Mouse (Mus musculus) cortical plate, adult 2 months (tissue): Measurements from ENCODE around the gene 1700061G19Rik. TPM values are rescaled to one million over a fixed set of nuclear protein-coding genes. Genes with fewer than 3 reads are reported as not detected.
A peak's percentile ranks its signal among the peaks of the same experiment; 100 is the strongest.

Source experiments
- H3K27ac ChIP-seq: fragments of 200-500 bp; 2 replicates; pipeline ENCODE4 v1.5.1; 2012; ENCODE audit warnings: low read length, control low read depth, inconsistent platforms; ENCODE audit not compliant: insufficient read depth
- H3K4me1 ChIP-seq: fragments of 200-500 bp; 2 replicates; pipeline ENCODE4 v1.6.1; 2011; ENCODE audit warnings: low read length; ENCODE audit not compliant: control insufficient read depth, insufficient read depth
- H3K4me3 ChIP-seq: fragments of 200-500 bp; 2 replicates; pipeline ENCODE4 v1.5.1; 2011; ENCODE audit warnings: mild to moderate bottlenecking, low read length, control low read depth; ENCODE audit not compliant: insufficient read depth
- CTCF ChIP-seq: fragments of 200-500 bp; IDR thresholded peaks from 2 replicates; pipeline ENCODE4 v1.5.1; 2011; ENCODE audit warnings: mild to moderate bottlenecking, control low read depth, low read length; ENCODE audit not compliant: insufficient read depth; ENCODE audit errors: extremely low read depth
- POLR2A ChIP-seq: fragments of 200-500 bp; IDR thresholded peaks from 2 replicates; pipeline ENCODE4 v1.6.1; 2011; ENCODE audit warnings: mild to moderate bottlenecking, low read length, control low read depth; ENCODE audit not compliant: insufficient read depth; ENCODE audit errors: extremely low read depth
- polyA plus RNA-seq: library from polyadenylated mRNA; depleted of rRNA; stranded (reverse); fragments of >200 nt; gene quantifications from 2 replicates; pipeline ENCODE4 v1.2.3, GENCODE M21; 2012

1700061G19Rik gene
- polyA plus RNA-seq, 1 experiment, result 0.06 TPM

DNA sequence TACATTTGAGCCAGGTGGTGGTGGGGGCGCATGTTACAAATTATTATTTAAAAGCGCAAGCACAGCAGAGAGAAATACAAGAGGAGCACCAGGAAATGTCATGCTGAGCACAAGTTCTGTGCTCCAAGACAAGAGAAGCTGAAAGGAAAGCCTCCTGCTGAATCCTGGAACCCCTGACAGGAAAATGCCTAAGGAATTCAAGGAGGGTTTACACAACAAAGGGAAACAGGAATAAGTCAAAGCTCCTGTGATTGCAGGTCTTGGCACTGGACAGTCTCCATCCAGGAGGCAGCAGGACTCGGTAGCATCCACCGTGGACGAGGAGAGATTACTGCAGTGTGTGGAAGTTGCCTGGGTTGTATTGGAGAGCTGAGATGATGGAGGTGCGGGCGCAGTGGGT is 9.2 kb upstream of the 1700061G19Rik start:
- Histone ChIP-seq H3K4me1 (no peaks in the 10 kb centered on the region), H3K27ac (no peak overlapping the region), H3K4me3 (no peak overlapping the region)
- TF ChIP-seq POLR2A, result no peak

GRCm38 (mm10) chr17:56869481-56869977 is 5.7 kb upstream of the 1700061G19Rik start:
- H3K4me1 ChIP-seq, result no peaks in the 10 kb centered on the region
- H3K4me3 ChIP-seq, result no peak overlapping the region
- TF ChIP-seq CTCF (no peak), POLR2A (no peak)
- no peak overlapping the region for H3K27ac ChIP-seq

DNA sequence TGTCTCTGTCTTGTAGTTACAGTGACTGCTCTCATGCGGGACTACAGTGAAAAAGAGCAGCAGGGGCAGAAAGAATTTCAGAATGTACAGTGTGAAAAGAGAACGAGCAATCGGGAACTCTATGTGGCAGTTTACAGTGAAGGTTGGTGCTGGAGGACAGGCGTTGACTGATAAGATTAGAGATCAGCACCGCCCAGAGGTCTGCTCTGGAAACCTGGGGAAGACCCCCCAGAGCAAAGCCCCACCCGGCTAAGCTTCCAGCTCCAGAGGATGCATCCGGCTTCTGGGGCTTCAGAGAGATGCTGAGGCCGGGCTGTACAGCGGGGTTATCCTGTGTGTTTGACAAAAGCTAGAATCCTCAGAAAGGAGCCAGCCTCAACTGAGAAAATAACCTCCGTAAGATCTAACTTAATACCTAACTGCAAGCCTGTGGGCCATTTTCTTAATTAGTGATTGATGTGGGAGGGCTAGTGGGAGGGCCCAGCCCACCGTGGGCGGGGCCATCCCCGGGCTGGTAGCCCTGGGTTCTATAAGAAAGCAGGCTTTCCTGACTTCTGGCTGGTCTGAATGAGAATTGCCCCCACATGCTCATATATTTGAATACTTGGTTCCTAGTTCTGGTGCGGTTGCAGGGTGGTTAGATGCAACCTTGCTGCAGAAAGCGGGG is 4.9 kb upstream of the 1700061G19Rik start:
- Histone ChIP-seq H3K4me3 (no peak overlapping the region), H3K27ac (no peak overlapping the region), H3K4me1 (no peaks in the 10 kb centered on the region)
- TF ChIP-seq POLR2A (no peak), CTCF (no peak)

DNA sequence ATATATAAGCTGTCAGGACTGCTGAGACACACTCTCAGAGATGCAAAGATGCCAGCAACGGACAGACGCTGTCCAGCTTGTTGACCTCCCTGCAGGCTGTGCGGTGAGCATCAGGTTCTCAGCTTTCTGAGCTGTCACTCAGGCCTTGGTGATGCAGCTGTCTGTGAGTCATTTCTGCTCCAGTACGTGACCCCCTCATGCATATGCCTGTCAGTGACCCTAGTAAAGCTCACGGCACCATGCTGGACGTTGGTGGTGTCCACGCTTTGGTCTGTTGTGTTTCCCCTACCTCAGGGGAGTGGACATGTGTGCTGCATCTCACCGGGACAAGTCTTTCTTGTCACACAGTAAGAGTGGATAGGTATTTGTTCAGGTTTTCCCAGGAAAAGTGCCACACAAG is 3.5 kb upstream of the 1700061G19Rik start:
- no peaks in the 10 kb centered on the region for H3K4me1 ChIP-seq
- H3K27ac ChIP-seq, result no peak overlapping the region
- H3K4me3 ChIP-seq, result no peak overlapping the region
- no peak for TF ChIP-seq CTCF

DNA sequence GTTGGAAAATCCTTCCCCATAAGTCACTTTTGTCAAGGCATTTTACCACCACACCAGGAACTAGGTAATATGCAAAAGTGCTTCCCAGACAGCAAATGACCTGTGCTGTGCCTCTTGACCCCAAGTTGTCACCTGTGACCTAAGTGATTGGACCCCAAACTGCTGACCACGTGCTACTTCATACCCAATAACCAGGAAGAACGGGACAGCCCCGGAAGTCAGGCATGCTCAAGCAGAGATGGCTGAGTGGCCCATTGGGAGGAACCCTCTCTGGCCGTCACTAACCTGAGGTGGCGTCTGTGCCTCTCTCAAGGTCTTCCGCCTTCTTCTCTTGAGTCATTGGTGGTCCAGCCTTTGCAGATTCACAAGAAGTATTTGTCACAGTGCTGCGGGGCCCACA is 2.8 kb upstream of the 1700061G19Rik start:
- Histone ChIP-seq H3K4me1 (no peaks in the 10 kb centered on the region), H3K27ac (no peak overlapping the region), H3K4me3 (no peak overlapping the region)
- no peak for TF ChIP-seq CTCF
- TF ChIP-seq POLR2A, result no peak

DNA sequence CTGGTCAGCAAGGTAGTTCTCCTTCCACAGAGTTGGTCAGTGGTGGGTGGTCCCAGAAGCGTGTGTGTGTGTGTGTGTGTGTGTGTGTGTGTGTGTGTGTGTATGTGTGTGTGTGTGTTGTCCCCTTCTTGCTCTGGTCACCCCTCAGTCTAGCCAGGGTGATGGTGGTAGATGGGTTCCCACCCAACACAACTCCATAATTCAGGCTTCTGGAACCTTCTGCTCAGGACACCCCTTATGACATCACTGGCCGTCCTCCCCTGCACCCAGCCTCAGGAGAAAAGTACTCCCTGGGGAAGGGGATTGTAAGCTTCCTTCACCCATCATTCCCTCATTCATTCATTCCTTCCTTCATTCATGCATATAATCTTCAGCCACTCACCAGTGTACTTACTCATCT is 1.0 kb upstream of the 1700061G19Rik start, which contains the start of gene Acsbg2:
Gene Acsbg2, minus strand, starts transcription at position 211 of the 400 bp plus-strand sequence.
- H3K27ac ChIP-seq, result no peak within 1 kb of the TSS
- H3K4me3 ChIP-seq, result no peak within 1 kb of the TSS
- TF ChIP-seq POLR2A (no peak), CTCF (no peak)

DNA sequence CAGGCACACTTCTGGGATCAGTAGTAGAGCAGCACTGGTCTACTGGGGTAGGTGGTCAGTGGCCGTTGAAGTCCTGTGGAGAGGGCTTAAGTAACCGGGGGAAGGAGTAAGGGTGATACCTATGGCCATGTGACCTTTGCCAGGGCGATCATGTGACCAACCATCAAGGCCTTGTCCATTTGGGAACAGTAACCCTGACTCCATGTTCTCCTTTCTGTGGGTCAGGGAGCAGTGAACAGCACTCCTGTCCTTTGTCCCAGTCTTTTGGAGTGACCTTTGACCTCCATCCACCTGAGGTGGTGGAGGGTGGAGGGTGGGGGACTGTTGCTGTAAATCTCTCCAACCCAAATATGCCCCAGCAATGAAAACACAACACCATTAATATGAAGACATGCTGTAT is 1.2 kb downstream of the 1700061G19Rik start:
- no peak overlapping the region for H3K27ac ChIP-seq
- no peak for TF ChIP-seq POLR2A
- no peak for TF ChIP-seq CTCF

More for the DNA sequence above, 1.0 kb upstream of the 1700061G19Rik start, which contains the start of gene Acsbg2:
- H3K4me1 ChIP-seq, result no peaks in the 10 kb centered on the region

GRCm38 (mm10) chr17:56876981-56877380 is 1.7 kb downstream of the 1700061G19Rik start:
- Histone ChIP-seq H3K4me3 (no peak overlapping the region), H3K27ac (no peak overlapping the region), H3K4me1 (no peaks in the 10 kb centered on the region)
- TF ChIP-seq POLR2A (no peak), CTCF (no peak)

More for the DNA sequence above, 1.2 kb downstream of the 1700061G19Rik start:
- Histone ChIP-seq H3K4me1 (no peaks in the 10 kb centered on the region), H3K4me3 (no peak overlapping the region)

GRCm38 (mm10) chr17:56877426-56877825 is 2.1 kb downstream of the 1700061G19Rik start:
- no peak for TF ChIP-seq CTCF
- no peak for TF ChIP-seq POLR2A
- Histone ChIP-seq H3K4me3 (no peak overlapping the region), H3K4me1 (no peaks in the 10 kb centered on the region), H3K27ac (no peak overlapping the region)

GRCm38 (mm10) chr17:56883612-56884011 is 8.3 kb downstream of the 1700061G19Rik start:
- TF ChIP-seq CTCF, result no peak
- TF ChIP-seq POLR2A, result no peak
- H3K27ac ChIP-seq, result no peak overlapping the region
- H3K4me3 ChIP-seq, result peak overlapping the region; percentile 15; the same call in 1 of the 2 replicates
- no peaks in the 10 kb centered on the region for H3K4me1 ChIP-seq

DNA sequence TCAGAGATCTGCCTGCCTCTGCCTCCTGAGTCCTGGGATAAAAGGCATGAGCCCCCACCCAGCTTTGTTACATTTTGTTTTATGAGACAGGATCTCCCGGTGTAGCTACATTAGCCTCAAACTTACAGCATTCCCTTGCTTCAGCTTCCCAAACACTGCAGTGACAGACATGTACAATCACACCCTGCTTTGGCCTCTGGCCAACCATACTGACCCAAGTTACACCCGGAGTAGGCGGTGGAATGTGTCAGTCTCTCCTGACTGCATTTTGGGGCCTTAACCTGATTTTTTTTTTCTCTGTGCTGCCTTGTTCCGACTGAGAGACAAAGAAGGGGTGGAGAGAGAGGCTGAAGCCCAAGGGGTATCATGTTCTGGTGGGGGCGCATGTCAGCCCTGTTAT is 9.1 kb downstream of the 1700061G19Rik start:
- Histone ChIP-seq H3K4me1 (no peaks in the 10 kb centered on the region), H3K4me3 (no peak overlapping the region)

More for the DNA sequence above, 9.1 kb downstream of the 1700061G19Rik start:
- no peak overlapping the region for H3K27ac ChIP-seq
- TF ChIP-seq POLR2A, result no peak
- TF ChIP-seq CTCF, result no peak
